Mouse (Mus musculus): ENCODE data around the gene Mical3.

DNA sequence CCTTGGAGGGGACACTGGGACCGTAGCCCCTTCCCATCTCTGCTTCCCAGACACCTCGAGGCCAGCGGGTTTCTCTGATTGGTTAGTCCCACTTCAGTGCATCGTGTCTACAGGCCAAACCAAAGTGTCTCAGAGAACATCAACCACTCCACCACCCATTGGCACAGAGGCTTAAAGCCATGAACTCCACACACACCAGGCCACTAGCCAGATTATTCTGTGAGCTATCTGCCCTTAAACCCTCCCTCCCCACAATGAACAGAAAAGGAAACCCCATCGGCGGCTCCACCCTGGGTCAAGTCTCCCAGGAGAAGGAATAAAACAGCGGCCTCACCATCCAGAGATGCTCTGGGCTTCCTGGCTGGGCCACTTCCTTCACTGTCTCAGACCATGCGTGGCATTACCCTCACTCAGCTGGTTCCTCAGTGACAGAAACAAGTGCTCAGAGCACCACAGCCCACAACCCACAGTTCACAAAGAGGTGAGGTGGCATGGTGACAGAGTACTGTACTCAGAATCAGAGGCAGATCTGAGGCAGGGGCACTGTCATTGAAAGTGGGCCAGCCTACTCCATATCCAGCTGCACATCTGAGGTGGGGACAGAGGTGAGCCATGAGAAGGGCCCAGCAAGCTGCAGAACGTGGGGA, 60.1 kb downstream of the Mical3 start:
- TF ChIP-seq USF1 (IDR thresholded peaks at IDR 0.05; ENCODE audit: low read depth) (no peak), MYOD1 (IDR thresholded peaks at IDR 0.05; ENCODE audit: control insufficient read depth, insufficient read length, low read depth) (no peak), CTCF (IDR thresholded peaks at IDR 0.05; ENCODE audit: control insufficient read depth, insufficient read depth, insufficient read length) (no peak), CEBPB (IDR thresholded peaks at IDR 0.05; ENCODE audit: low read depth) (no peak), MAX (IDR thresholded peaks at IDR 0.05) (no peak), MYOG (IDR thresholded peaks at IDR 0.05; ENCODE audit: control insufficient read depth, extremely low read depth, insufficient read length) (no peak), FOSL1 (IDR thresholded peaks at IDR 0.05; ENCODE audit: insufficient read depth, low read length, poor library complexity, severe bottlenecking) (no peak)

Measured in C2C12 (cell line).